Mouse (Mus musculus): ENCODE results near the gene Gsta4.
"Not testable (repeated sequence)": the region's sequence is repeated elsewhere in the genome, so short reads cannot be mapped to it uniquely, and the experiment has no call there.

Gsta4 gene

DNA sequence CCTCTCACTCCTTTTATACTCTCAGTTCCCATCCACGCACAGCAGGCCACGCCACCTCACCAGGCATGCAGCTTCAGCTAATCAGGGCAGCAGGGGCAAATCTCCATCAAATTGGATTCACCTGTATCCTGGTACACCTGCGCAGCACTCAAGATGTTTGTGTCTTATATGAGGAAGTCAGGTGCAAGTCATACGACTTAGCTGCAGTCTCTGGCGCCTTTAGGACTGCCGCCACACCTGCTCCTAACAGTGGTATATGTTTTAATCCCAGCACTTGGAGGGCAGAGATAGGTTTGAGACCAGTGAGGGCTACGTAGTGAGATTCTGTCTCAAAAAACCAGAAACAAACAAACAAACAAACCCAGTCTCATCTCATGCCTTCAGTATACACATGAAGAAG, at the start of gene Gsta4:
TSS of gene Gsta4 (plus strand) at position 301 of the 400 bp plus-strand sequence.
- DNase-seq = not testable (repeated sequence)

DNA sequence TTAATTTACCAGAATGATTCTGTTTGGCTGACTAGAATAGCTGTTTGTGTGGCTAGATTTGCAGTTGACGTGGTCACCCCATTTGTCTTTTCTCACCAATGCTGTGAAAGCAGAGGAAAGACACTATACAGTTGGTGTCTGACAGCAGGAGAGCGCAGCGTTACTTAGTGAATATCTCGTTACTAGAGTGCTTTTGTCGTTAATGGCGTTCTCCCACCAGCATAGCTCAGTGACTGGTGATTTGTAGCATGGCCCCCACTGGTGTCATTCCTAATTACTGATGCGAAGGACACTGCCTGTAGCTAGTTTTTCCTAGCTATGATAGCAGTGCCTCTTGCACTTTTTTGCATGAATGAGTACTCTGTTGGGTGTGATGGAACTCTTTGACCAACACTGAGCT, 46.9 kb upstream of the Gsta4 start:
- no peak for DNase-seq

DNA sequence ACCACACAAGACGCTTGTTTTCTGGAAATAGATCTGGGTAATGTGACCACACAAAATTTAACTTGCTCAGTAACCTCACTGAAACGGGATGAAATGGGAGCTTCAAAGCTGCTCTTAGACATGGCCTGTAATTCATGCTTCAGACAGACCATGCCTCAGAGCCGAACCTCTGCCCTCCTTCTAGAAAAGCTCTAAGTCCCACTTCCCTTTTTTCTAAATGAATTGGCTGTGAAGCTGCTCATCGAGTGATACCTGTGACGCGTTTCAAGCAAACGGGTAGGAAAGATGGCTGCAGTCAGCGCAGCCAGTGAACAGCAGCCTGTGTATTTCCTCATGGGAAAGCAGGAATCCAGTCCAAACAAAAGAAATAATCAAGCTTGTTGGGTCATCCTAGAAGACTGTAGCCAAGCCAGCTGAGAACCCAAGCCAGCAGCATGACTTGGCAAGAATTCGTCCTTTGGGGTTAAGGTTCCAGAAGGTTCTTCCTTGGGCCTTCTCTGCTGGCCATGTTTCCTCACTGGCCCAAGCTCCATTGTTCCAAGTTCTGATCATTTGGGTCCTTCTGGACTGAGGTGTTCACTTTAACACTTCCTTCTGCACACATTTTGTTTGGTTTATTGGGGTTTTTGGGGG, 44.4 kb upstream of the Gsta4 start:
- no peak for DNase-seq

DNA sequence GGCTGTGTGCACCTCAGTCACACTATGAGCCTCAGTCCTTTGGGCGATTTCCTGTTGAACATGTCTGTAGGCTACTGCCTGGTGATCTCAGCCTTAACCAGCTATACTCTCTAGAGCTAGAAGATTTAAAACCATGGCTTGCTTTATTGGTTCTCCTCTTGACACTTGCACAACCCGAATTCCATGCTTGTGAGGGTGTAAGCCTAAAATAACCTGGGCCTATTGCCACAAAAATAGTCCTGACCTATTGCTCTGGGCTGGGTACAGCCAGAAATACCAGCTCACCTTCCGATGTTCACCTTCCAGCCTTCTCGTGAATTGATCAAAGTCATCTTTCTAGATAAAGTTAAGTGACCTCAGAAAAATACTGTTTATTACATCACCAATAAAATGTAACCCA, 43.1 kb upstream of the Gsta4 start:
- DNase-seq = no peak

DNA sequence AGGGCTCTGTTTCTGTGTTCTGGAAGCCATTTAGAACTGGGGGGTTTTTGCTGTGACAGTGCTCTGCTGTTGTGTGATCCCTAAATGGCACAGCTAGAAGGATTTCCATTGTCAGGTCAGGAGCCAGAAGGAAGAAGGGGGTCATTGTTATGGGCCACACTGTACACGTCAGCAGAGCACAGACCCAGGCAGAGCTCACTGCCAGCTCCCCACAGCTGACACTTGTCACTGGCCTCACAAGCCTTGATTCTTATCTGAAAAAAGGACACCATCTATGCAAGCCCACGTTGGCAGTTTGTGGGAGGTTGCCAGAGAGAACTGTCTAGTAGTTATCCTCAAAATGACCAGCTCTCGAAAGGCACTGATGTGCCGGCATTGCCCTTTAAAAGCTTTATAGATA, 36.5 kb upstream of the Gsta4 start:
- DNase-seq = no peak

DNA sequence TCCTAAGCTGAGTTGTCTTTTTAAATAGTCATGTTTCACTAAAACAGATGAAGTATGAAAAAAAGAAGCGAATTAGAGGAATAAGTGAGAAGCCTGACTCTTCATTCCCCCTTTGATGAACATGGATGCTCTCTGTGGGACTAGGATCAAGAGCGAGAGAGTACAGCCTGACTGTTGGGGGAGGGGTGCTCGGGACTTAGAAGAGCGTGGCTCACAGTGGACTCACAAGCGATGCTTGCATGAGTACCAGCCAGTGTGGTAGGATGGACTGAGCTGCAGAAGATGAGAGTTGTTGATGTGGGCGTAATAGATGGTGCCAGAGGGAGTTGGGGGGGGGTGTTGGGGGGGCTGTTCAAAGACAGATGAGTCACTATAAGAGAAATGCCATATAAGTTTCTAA, 35.9 kb upstream of the Gsta4 start:
- no peak for DNase-seq

DNA sequence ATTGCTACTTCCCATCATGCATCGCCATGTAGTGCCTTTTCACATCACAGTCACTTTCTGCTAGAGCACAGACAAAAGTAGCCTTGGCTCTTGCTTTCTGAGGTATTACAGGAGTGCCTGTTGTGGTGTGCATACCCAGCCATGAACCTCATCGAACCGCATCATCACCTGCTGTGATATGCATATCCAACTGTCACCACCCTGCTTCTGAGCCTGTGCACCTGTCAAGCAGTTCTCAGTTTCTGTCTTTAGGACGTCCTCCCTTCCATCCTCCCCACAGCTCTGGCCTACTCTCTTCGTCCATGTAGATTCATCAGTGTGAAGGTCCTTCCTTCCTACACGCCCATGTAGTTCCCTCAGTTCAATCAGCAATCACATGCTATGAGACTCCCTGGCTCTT, 34.4 kb upstream of the Gsta4 start:
- DNase-seq = no peak

DNA sequence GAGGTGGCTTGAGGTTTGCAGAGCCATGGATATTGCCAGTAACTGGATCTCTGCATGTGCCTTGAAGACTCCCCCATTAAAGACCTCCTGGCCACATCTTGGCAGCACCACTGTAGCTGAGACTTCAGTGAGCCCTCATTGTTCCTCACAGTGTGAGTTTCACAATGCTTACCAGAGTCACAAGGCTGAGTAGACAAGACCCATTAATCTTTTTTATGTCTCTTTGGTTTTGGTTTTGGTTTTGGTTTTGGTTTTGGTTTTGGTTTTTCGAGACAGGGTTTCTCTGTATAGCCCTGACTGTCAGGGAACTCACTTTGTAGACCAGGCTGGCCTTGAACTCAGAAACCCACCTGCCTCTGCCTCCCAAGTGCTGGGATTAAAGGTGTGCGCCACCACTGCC, 32.8 kb upstream of the Gsta4 start:
- DNase-seq = not testable (repeated sequence)

DNA sequence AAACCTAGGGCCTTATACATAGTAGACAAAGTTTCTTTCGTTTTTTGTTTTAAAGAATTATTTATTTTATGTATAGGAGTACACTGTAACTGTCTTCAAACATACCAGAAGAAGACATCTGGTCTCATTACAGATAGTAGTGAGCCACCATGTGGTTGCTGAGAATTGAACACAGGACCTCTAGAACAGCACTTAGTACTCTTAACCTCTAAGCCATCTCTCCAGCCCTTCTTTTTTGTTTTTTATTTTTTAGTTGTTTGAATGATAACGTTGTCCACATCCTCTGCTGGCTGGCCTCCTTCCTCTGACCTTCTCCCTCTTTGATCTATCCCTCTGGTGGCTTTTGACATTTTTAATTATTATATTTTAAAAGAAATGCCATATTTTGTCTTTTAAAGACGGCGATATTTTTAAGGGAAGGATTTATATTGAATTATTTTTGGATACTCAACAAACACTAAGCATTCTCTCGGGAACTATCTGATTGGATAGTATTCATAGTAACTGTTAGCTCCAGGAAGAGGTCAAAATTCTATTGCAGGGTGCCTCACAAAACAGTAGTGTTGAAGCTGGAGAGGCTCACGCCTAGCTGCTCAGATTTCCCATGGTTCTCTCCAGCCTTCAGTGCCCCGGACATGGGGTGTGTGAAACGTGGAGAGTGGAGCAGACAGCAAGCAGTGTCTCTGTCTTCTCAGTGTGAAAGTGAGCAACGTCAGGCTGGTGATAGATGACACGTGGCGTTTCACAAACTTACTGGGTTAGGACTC, 28.2 kb upstream of the Gsta4 start:
- DNase-seq = no peak

DNA sequence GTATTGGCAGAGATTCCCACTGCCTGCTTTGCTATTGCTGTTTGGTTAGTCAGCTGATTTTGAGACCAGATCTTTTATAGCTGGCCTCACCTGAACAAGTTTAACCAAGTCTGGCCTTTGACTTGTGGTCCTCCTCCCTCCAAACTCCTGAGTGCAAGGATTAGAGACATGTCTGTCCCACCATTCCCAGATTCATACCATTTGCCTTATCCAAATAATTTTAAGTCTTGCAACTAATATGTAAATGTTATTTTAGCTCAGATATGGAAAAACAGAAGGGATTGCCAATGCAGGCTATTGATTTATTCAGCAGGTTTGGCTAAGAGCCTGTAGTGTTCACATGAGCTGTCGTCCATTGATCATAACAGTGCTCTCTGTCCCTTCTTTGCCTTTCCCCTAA, 25.4 kb upstream of the Gsta4 start:
- DNase-seq = no peak

DNA sequence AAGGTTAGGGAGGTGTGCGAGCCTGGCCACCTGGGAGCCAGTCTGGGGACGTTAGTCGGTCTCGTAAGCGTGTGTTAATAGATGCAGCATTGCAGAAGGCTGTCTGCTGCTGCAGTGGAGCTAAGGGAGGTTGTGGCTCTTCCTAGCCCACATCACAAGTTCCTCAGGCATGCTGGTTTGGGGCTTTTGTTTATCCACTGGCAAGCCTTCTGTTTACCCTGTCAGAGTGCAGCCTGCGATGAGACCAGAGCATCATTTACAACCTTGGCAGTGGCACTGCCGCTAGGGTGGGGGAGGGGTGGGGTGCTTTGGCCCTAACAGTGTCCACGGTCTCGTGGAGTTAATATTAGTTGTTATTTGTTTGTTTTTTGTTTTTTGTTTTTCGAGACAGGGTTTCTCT, 19.3 kb upstream of the Gsta4 start:
- no peak for DNase-seq

DNA sequence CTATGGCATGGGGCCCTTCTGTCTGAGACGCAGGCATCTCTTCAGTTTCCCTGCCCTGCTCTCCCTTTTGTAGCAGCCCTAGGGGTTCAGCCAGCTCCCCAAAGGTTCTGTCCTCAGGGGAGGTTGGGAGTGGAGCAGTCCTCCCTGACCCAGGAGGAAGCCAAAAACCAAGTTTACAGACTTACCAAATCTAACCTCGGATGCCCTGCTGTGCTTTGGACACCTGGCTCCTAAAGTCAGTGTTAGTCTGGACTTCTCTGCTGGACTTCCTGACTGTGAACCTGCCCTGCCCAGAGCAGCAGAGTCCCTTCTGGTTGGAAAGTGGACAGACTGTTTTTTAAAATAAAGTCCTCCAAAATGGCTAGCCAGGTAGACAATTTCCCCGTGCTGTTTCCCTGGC, 17.8 kb upstream of the Gsta4 start:
- no peak for DNase-seq

DNA sequence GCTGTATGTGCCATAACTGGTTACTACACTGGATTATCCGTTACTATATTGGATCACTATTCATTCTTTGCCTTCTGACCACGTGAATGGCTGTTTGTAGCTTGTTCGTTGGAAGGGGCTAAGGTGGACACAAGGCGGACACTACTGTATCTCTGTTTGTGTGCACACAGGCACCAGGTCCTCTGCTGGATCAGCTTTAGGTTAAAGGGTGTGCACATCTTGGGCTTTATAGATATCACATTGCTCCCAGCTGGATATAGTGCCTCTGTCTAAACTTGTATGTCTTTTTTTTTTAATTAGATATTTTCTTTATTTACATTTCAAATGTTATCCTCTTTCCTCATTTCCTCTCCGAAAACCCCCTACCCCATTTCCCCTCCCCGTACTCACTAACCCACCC, 17.1 kb upstream of the Gsta4 start:
- no peak for DNase-seq

DNA sequence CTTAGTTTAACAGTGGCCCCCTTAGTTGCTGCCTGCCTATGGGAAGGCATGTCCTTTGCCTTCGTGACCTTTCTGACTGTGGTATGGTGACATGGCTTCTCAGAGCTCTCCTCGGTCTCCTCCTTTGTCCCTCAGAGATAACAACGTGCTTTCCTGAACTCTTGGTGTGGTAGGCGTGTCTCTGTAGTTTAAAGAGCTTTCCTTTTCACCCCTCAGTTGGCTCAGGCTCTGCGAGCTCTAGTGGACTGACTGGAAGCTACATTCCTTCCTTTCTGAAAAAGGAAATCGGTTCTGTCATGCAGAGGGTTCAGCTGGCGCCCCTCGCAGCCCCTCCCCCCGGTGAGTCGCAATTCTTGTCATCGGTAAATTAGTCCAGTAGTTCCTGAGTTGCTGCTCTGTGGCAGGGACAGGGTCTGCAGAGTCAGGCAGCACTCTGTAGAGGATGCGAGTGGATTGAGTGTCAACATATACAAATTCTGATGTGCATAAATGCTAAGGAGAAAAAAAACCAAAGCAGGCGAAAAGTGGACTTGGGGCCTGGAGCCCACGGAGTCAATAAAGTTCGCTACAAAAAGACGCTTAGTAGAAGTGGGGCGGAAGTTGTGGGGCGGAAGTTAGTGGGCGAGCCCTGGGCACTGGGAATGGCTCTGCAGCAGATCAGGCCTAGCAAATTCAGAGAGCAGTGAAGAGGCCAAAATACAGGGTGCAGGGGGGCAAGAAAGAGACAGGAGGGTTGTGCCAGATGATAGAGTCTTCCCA, 15.7 kb upstream of the Gsta4 start:
- DNase-seq = peak; percentile 20

DNA sequence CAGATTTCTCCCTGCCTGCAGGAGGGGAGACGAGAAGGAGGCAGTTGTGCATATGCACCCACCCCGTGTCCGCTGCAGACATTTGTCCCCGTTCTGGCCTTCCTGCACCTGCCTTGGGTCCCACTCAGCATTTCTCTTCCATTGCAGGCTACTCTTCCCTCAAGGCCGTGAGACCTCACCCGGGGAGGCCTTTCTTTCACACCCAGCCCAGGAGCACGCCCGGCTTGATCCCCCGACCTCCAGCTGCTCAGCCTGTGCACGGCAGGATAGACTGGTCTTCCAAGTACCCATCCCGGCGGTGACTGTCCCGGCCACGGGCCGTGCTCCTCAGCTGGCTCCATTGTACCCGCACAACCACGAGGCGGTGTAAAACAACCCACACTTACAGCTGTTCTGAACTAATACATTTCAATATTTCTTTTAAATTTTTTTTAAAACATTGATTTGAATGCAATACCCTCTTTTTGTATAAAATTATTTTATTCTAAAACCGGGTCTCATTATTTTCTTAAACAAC, 15.1 kb upstream of the Gsta4 start:
- DNase-seq = no peak

DNA sequence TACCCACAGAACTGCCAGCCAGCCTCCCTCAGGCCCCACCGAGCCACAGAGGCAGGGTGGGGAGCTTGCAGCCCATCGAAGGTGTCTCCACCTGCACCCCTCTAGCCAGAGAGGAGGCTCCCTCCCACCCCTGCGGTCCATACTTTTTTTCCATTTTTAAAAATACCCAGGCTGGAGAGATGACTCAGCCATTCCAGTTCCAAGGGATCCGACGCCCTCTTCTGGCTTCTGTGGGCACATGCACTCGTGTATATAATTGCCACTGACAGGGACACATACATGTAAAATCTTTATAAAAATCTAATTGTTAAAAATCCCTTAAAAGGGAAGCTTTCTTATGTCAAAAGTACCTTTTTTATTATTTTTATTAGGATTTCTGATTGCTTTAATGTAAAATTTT, 13.7 kb upstream of the Gsta4 start:
- no peak for DNase-seq

DNA sequence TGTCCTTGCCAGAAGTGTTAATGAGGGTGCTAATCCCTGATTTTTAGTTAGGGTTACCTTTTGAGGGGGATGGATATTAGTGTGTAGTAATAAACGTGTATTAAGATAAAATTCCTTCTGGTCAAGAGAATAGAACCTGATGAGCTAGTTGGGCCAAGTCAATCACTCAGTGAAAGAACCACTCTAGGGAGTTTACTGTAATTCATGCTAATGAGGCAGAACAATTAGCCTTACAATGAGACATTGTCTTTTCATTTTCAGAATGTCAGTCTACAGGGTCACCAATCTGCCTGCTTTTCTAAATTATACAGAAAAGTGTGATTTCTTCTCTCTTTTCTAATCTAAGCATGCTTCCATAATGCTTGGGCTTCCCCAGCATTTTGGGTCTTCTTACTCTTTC, 8.6 kb upstream of the Gsta4 start:
- no peak for DNase-seq

DNA sequence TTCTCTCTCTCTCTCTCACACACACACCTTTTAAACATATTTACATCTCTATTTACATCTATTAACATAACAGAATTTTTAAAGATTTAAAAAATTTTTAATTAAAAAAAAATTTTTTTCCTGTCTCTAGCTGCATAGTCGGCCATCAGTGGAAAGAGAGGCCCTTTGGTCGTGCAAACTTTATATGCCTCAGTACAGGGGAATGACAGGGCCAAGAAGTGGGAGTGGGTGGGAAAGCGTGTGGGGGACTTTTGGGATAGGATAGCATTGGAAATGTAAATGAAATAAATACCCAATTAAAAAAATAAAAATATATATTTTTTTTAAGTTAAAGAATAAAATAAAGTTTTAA, 7.7 kb upstream of the Gsta4 start:
- not testable (repeated sequence) for DNase-seq

DNA sequence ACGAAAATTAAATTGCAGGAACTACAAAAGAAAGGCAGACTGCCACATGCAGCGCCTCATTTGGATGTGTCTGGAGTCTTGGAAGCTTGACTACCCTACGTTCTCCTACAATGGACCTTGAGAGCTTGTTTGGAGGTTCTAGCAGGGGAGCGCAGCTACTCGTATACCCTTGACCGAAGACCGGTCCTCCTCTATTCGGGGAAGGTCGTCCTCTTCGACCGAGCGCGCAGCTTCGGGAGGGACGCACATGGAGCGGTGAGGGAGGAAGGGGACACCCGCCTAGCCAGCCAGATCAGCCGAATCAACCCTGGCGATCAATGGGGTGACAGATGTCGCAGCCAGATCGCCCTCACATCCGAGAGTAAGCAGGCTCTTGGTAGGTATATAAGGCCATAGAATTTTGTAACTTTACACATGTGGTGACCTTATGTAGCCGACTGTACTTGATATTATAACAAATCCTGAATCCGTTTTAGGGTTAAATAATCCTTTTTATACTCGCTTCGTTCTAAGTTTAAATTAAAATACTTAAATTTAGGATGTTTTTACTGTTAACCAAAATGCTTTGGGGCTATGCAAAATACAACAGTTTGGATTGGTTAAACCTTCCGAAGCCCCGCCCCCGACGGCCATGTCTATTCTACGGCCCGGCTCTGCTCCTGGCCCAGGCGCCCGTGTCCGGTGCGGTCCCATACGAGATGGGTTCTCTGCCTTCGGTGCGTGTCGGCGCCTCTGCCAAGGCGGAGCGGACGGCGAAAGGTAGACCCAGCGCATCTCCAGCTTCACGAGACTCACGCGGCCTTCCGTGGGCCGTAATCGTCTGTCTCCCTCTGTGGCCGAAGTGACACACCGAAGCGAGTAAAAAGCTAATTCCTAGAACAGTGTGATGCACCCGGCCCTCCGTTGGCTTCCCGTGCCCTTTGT, 7.0 kb upstream of the Gsta4 start:
- DNase-seq = peak; percentile 99

DNA sequence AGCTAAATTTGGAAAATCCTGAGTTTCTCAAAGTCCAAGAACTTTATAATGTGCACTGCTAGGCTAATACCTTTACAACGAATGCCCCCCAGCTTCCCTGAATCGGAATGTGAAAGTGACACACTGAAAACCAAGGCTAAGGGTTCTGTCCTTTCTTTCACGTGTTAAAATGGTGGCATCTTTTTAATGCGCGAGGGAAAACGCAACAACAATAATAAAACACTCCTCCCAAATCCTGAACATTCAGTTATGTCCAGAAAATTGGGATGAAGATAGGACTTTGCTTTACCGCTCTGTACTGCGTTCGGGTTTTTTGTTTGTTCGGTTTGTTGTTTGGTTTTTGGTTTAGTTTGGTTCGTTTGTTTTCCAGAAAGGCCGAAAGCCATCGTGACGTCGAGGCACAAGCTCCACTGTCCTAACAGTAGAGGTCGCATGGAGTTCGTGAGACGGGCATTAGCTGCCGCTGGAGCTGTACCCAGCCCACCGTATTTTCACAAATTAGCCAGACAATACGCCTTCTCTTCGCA, 6.3 kb upstream of the Gsta4 start:
- peak; percentile 64 for DNase-seq

DNA sequence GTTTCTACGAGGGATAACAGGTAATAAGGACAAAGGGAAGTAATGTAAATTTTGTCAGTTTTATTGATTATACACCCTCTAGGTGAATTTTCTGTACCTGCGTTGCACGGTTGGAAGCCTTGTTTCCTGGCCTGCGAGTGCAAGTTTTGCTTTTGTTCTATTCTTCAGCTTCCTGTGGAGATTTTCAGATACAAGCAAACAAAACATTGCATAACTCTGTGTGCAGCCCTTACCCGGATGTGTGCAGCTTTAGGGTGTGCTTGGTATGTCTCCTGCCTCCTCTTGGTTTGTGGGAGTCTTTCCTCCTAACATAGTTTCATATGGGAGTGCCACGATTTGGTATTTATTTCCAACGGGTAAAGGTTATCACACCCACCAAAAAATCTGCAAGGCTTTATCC, 5.7 kb upstream of the Gsta4 start:
- DNase-seq = peak; percentile 49

DNA sequence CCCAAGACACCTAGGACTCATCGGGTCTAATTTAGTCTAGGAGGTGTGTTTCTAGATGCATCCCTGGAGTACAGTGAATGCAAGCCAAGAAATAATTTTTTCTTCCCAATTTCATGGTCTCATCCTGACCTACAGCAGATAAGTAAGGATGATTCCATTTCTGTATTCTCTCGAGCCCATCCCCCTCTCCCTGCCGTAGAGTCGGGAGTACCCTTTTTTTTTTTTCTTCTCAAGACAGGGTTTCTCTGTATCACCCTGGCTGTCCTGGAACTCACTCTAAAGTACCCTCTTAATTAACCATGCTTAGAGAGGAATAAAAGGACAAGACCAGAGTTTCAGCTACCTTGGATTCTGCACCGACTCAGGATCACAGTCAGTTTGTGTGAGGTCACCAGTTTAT, 4.4 kb upstream of the Gsta4 start:
- no peak for DNase-seq

DNA sequence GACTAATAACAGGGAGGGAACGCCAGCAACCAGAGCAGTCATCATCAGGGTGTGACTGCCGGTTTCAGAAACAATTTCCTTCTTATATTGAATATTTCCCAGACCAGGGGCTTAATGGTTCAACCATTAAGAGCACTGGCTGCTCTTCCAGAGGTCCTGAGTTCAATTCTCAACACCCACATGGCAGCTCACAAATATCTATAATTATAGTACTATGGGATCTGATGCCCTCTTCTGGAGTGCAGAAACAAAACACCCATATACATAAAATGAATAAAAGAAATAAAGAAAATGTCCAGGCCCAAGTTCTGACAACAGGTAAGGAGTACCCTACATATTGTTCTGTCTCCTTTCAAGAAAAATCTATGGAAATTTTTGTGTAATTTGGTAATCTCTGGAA, 3.5 kb upstream of the Gsta4 start:
- DNase-seq = no peak

All from thymus, postnatal 4 days (tissue).